Mouse (Mus musculus): ENCODE measurements around the gene Ebi3. TPM values are rescaled to one million over a fixed set of nuclear protein-coding genes. Genes with fewer than 3 reads are reported as not detected.

Gene Ebi3
- polyA plus RNA-seq, 1 experiment, result 24.5 TPM

- DNase-seq, result no peak
- Histone ChIP-seq H3K27ac (ENCODE audit: control insufficient read depth, insufficient read depth, low read length) (no peak within 1 kb of the TSS), H3K4me1 (replicated peaks; ENCODE audit: control insufficient read depth, insufficient read depth, low read length) (no peaks in the 10 kb centered on the region), H3K36me3 (ENCODE audit: control insufficient read depth, insufficient read depth, low read length) (peaks cover 7% of the 10 kb centered on the region), H3K4me3 (ENCODE audit: control insufficient read depth, insufficient read depth, low read length) (no peak within 1 kb of the TSS), H3K27me3 (ENCODE audit: control insufficient read depth, insufficient read depth, low read length) (peaks cover 7% of the 10 kb centered on the region; the same call in 1 of the 2 replicates)
- 14% methylated on average over 55 of the region's 55 CpGs for WGBS
- no peak for TF ChIP-seq CTCF (IDR thresholded peaks at IDR 0.05; ENCODE audit: borderline replicate concordance, control insufficient read depth, extremely low read depth, insufficient read depth, low read length, poor library complexity)
- TF ChIP-seq POLR2A (IDR thresholded peaks at IDR 0.05; ENCODE audit: control insufficient read depth, extremely low read depth, insufficient read depth, low read length, poor library complexity), result no peak
Observed at GRCm38 (mm10) chr17:55969966-55970891, 17.8 kb downstream of the Ebi3 start, which contains the start of gene Shd. Gene Shd (plus strand): TSS chr17:55970467.

DNA sequence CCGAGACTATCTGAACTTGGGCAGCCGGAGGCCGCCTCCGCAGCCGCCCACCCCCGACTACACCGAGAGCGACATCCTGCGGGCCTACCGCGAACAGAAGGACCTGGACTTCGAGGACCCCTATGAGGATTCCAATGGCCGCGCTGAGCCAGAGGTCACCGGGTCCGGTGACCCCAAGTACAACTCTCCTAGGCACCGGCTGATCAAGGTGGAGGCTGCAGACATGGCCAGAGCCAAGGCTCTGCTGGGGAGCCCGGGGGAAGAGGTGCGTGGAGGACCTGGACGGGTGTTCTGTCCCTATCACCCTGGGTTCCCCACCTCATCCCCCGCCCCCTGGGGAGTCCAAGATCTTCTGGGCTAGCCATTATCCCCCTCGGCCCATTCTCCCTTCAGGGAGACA lies 19.0 kb downstream of the Ebi3 start:
- WGBS, result 56% methylated on average over 22 of the region's 22 CpGs
- DNase-seq, result no peak
- Histone ChIP-seq H3K4me3 (ENCODE audit: control insufficient read depth, insufficient read depth, low read length) (no peak overlapping the region), H3K27me3 (ENCODE audit: control insufficient read depth, insufficient read depth, low read length) (peaks cover 7% of the 10 kb centered on the region; the same call in 1 of the 2 replicates), H3K4me1 (replicated peaks; ENCODE audit: control insufficient read depth, insufficient read depth, low read length) (no peaks in the 10 kb centered on the region), H3K36me3 (ENCODE audit: control insufficient read depth, insufficient read depth, low read length) (peaks cover 7% of the 10 kb centered on the region), H3K27ac (ENCODE audit: control insufficient read depth, insufficient read depth, low read length) (no peak overlapping the region)
- TF ChIP-seq CTCF (IDR thresholded peaks at IDR 0.05; ENCODE audit: borderline replicate concordance, control insufficient read depth, extremely low read depth, insufficient read depth, low read length, poor library complexity), result no peak

DNA sequence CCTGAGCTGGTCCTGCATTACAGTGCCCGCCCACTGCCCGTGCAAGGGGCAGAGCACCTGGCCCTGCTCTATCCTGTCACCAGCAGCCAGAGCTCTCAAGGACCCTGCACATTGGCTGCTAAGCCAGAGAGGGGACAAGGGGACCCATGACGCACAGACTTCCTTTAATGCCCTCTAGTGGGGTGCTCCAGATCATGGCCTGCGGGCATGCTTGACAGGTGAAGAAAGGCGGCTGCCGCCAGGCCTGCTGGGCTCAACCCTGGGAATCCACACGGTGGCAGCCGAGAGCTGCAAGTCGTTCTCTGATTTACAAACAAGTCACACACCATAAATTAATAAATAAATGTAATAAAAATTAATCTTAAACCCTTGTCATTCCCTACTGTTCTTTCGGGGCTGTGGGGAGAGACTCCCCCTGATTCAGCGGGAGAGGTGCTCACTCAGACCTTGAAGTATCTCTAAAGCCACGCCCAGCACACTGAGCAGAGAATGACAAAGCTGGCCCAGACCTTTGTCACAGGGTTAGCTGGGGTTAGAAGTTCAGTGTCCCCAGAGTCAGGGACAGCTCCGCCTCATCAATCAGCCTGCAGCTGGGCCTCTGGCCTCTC lies 23.9 kb downstream of the Ebi3 start:
- TF ChIP-seq CTCF (IDR thresholded peaks at IDR 0.05; ENCODE audit: borderline replicate concordance, control insufficient read depth, extremely low read depth, insufficient read depth, low read length, poor library complexity), result peak; percentile 69; the same call in 1 of the 2 replicates
- TF ChIP-seq POLR2A (IDR thresholded peaks at IDR 0.05; ENCODE audit: control insufficient read depth, extremely low read depth, insufficient read depth, low read length, poor library complexity), result no peak
- no peak overlapping the region for H3K27ac ChIP-seq (ENCODE audit: control insufficient read depth, insufficient read depth, low read length)
- no peak overlapping the region for H3K4me3 ChIP-seq (ENCODE audit: control insufficient read depth, insufficient read depth, low read length)
- peak; percentile 72 for DNase-seq
- H3K27me3 ChIP-seq (ENCODE audit: control insufficient read depth, insufficient read depth, low read length), result no peaks in the 10 kb centered on the region
- no peaks in the 10 kb centered on the region for H3K36me3 ChIP-seq (ENCODE audit: control insufficient read depth, insufficient read depth, low read length)
- 22% methylated on average over 13 of the region's 13 CpGs for whole genome bisulfite sequencing
- no peaks in the 10 kb centered on the region for H3K4me1 ChIP-seq (replicated peaks; ENCODE audit: control insufficient read depth, insufficient read depth, low read length)

DNA sequence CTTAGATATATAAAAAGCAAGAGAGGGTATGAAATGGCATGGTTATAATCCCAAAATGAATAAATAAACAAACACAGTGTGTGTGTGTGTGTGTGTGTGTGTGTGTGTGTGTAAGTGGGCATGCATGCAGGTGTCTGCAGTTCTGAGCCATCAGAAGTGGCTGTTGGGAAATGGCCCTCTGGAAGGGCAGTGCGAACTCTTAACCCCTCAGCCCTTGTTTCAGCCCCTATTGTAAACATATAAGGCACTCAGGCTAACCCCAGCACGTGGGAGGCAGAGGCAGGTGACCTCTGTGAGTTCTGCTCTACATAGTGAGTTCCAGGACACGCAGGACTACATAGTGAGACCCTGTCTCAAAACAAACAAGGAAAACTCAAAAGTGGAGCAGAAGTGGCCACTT lies 24.9 kb downstream of the Ebi3 start:
- no peak overlapping the region for H3K27ac ChIP-seq (ENCODE audit: control insufficient read depth, insufficient read depth, low read length)

DNA sequence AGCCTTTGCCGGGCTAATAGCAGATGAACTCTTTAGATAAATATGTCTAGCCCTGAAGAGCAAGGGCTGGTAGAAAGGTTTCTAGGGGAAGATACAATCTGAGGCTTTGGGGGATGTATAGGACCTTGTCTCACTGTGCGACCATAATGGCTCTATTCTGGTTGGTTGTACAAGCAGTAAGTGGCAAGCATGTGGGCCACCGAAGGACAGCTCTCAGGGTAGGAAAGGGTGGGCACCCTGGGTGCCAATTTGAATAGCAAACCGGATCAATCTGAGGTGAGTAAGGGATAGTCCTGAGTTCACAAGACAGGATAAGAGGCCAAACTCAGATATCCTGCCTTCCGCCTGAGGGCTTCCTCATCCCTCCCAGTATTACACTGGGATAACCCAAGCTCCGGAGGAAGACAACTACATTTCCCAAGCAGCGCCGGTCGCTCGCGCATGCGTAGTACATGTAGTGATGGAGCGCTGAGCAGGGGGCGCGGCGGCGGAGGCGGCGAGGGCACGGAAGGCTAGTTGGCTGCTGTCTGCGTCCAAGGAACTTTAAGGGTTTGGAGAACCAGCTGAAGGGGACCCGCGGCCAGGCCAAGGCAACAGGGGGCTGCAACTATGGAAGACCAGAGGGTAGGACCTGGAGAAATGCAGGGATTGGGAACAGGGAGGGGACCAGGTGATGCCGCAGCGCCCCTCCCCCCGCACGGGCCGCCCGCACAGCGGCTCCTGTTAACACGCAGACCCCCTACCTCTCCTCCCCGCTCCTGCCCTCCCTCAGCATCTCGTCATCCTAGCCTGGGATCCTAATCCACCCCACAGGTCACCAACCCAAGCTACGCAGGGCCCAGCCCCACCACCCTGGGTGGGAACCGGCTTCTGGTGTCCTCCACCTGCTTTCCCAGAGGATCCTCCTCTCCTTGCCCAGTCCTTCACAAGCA lies 33.9 kb downstream of the Ebi3 start, which contains the start of gene Fsd1:
TSS of gene Fsd1 (plus strand) at position 480 of the 932 bp plus-strand sequence.
- WGBS, result 16% methylated on average over 35 of the region's 35 CpGs
- Histone ChIP-seq H3K36me3 (ENCODE audit: control insufficient read depth, insufficient read depth, low read length) (no peaks in the 10 kb centered on the region), H3K27ac (ENCODE audit: control insufficient read depth, insufficient read depth, low read length) (no peak within 1 kb of the TSS), H3K4me1 (replicated peaks; ENCODE audit: control insufficient read depth, insufficient read depth, low read length) (peaks cover 20% of the 10 kb centered on the region; the same call in 1 of the 2 replicates), H3K4me3 (ENCODE audit: control insufficient read depth, insufficient read depth, low read length) (no peak within 1 kb of the TSS), H3K27me3 (ENCODE audit: control insufficient read depth, insufficient read depth, low read length) (no peaks in the 10 kb centered on the region; the same call in 1 of the 2 replicates)
- DNase-seq, result peak; percentile 23
- no peak for TF ChIP-seq CTCF (IDR thresholded peaks at IDR 0.05; ENCODE audit: borderline replicate concordance, control insufficient read depth, extremely low read depth, insufficient read depth, low read length, poor library complexity)
- no peak for TF ChIP-seq POLR2A (IDR thresholded peaks at IDR 0.05; ENCODE audit: control insufficient read depth, extremely low read depth, insufficient read depth, low read length, poor library complexity)

More for the DNA sequence above, 24.9 kb downstream of the Ebi3 start:
- Histone ChIP-seq H3K36me3 (ENCODE audit: control insufficient read depth, insufficient read depth, low read length) (no peaks in the 10 kb centered on the region), H3K27me3 (ENCODE audit: control insufficient read depth, insufficient read depth, low read length) (no peaks in the 10 kb centered on the region), H3K4me1 (replicated peaks; ENCODE audit: control insufficient read depth, insufficient read depth, low read length) (no peaks in the 10 kb centered on the region), H3K4me3 (ENCODE audit: control insufficient read depth, insufficient read depth, low read length) (no peak overlapping the region)
- TF ChIP-seq CTCF (IDR thresholded peaks at IDR 0.05; ENCODE audit: borderline replicate concordance, control insufficient read depth, extremely low read depth, insufficient read depth, low read length, poor library complexity), result no peak
- no peak for TF ChIP-seq POLR2A (IDR thresholded peaks at IDR 0.05; ENCODE audit: control insufficient read depth, extremely low read depth, insufficient read depth, low read length, poor library complexity)
- WGBS, result 80% methylated on average over 3 of the region's 3 CpGs
- DNase-seq, result no peak

Measured in thymus, adult 2 months (tissue).